Mouse (Mus musculus) ES-Bruce4 (cell line): ENCODE measurements around the gene Vdac1.

ENCODE experiments used
- CTCF ChIP-seq: IDR thresholded peaks from one replicate; pipeline ENCODE4 v1.8.1; 2011; ENCODE audit warnings: low read depth, low read length
- EP300 ChIP-seq: IDR thresholded peaks from 2 replicates; pipeline ENCODE4 v1.6.1; 2011; ENCODE audit warnings: low read depth, low read length; ENCODE audit not compliant: insufficient read depth
- POLR2A ChIP-seq: IDR thresholded peaks from one replicate; pipeline ENCODE4 v1.8.1; 2011; ENCODE audit warnings: low read length; ENCODE audit not compliant: insufficient read depth

DNA sequence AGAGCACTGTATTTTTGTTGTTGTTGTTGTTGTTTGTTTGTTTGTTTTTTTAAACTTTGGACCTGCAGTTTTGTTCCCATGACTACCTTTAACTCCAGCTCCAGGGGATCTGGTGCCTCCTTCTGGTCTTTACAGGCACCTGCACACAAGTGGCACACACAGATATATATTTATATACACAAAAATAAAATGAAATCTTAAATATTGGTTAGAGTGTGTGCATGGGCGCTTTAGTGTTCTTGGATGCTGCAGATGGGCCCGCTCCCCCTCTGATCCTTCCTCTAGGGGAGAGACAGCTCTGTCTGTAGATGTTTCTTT is 9.4 kb downstream of the Vdac1 start:
- TF ChIP-seq POLR2A: no peak
- no peak for TF ChIP-seq CTCF
- TF ChIP-seq EP300: no peak
